Mouse (Mus musculus): Measurements from ENCODE around the gene Tkfc. TPM values are rescaled to one million over a fixed set of nuclear protein-coding genes. Genes with fewer than 3 reads are reported as not detected.

Gene Tkfc
- polyA plus RNA-seq, 1 experiment from 2014 or later = 25.4 TPM

DNA sequence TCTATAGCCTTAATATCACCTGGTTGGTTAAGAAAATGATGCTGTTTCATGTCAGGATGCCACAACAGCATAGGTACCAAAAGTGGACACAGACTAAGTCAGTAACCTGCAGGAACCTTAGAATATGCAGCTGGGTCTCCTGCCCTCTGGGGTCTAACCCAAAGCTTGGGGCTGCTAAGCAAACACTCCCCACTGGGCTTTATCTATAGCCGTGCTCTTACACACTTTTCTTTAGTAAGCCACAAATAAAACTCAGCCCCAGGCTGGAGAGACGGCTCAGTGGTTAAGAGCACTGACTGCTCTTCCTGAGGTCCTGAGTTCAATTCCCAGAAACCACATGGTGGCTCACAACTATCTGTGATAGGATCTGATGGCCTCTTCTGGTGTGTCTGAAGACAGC is 48.5 kb downstream of the Tkfc start:
- 69% methylated on average over 2 of the region's 2 CpGs for WGBS
- H3K36me3 ChIP-seq (ENCODE audit: control insufficient read depth, insufficient read depth, low read length) = peaks cover 6% of the 10 kb centered on the region
- H3K9me3 ChIP-seq (replicated peaks; ENCODE audit: control insufficient read depth, low read length, poor library complexity, severe bottlenecking) = no peaks in the 10 kb centered on the region
- H3K4me1 ChIP-seq (ENCODE audit: control insufficient read depth, insufficient read depth, low read length) = peaks cover 19% of the 10 kb centered on the region
- no peak overlapping the region for H3K4me2 ChIP-seq (ENCODE audit: low read length)
- no peak for ATAC-seq
- no peak overlapping the region for H3K27ac ChIP-seq (ENCODE audit: low read length)
- no peak overlapping the region for H3K4me3 ChIP-seq (ENCODE audit: low read depth, low read length)
- no peaks in the 10 kb centered on the region for H3K27me3 ChIP-seq (ENCODE audit: control insufficient read depth, insufficient read depth, low read depth, low read length)
- no peak overlapping the region for H3K9ac ChIP-seq (ENCODE audit: low read depth, low read length)

DNA sequence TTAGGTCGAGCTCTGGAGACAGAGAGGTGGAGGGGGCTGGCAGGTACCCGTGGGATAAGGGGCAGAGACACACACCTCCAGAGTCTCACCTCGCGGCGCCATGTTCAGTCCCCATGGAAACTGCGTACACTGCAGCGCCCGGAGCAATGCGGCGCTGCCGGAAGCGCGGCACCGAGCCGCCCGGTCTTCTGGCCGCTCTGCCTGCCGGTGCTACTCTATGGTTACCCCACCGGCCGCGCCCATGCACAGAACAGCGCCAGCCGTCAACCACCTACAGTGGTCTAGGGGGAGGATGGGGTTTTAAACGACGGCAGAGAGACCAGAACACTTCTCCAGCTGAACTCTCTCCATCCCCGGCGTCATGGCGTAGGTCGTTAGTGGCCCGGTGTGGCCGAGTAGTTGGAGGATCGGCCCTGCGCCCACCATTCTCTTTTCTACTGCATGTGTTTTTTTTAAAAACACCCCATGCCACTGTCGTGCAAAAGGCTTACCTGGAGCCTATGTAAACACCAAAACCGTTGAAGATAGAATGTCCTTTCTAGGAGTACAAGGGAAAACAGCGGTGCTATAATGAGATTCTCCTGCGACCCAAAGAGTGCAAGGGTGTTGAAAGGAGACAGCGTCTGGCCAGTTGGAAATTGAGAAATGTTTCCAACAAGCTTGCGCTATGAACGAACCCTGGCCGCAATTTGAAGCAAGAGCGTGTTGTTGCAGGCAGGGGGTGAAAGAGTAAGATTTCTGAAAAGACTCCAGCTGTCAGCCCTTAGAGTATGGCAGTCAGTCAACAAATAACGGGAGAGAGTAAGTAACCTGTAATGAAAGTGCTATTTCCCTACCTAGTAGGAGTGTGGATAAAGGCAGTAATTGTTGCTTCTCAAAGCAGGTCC is 49.6 kb downstream of the Tkfc start, which contains the start of gene Tmem216:
Gene Tmem216 (minus strand): TSS at position 615 of the 887 bp plus-strand sequence.
- WGBS = 1% methylated on average over 42 of the region's 43 CpGs
- Histone ChIP-seq H3K4me2 (ENCODE audit: low read length) (peak within 1 kb of the TSS; percentile 88), H3K27me3 (ENCODE audit: control insufficient read depth, insufficient read depth, low read depth, low read length) (no peaks in the 10 kb centered on the region), H3K4me3 (ENCODE audit: low read depth, low read length) (peak within 1 kb of the TSS; percentile 51), H3K9me3 (replicated peaks; ENCODE audit: control insufficient read depth, low read length, poor library complexity, severe bottlenecking) (no peaks in the 10 kb centered on the region), H3K9ac (ENCODE audit: low read depth, low read length) (peak within 1 kb of the TSS; percentile 79), H3K4me1 (ENCODE audit: control insufficient read depth, insufficient read depth, low read length) (peaks cover 19% of the 10 kb centered on the region), H3K27ac (ENCODE audit: low read length) (peak within 1 kb of the TSS; percentile 94), H3K36me3 (ENCODE audit: control insufficient read depth, insufficient read depth, low read length) (peaks cover 15% of the 10 kb centered on the region)
- ATAC-seq = peak; percentile 99

DNA sequence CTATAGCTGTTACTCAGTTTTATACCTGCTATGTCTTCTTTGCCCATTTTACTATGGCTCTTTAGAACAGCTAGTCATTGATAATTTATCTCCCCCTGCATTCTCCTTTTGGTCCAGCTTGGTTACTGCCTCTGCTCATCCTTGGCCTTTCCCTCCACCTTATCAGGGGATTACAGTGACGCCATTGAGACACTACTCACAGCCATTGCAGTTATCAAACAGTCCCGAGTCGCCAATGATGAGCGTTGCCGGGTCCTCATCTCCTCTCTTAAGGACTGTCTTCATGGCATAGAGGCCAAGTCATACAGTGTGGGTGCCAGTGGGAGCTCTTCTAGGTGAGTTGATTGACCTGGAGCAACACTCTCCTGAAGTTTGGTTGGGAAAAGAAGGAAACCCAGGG is 66.0 kb downstream of the Tkfc start:
- no peaks in the 10 kb centered on the region for H3K9me3 ChIP-seq (replicated peaks; ENCODE audit: control insufficient read depth, low read length, poor library complexity, severe bottlenecking)
- ATAC-seq = no peak
- H3K36me3 ChIP-seq (ENCODE audit: control insufficient read depth, insufficient read depth, low read length) = peaks cover 53% of the 10 kb centered on the region
- H3K4me2 ChIP-seq (ENCODE audit: low read length) = no peak overlapping the region
- 97% methylated on average over 5 of the region's 5 CpGs for WGBS
- no peak overlapping the region for H3K9ac ChIP-seq (ENCODE audit: low read depth, low read length)
- no peak overlapping the region for H3K4me3 ChIP-seq (ENCODE audit: low read depth, low read length)
- no peaks in the 10 kb centered on the region for H3K4me1 ChIP-seq (ENCODE audit: control insufficient read depth, insufficient read depth, low read length)
- no peak overlapping the region for H3K27ac ChIP-seq (ENCODE audit: low read length)
- no peaks in the 10 kb centered on the region for H3K27me3 ChIP-seq (ENCODE audit: control insufficient read depth, insufficient read depth, low read depth, low read length)

Other genes with a start within 250 kb of the Tkfc start
- 13.6 and 15.5 TPM in 2 replicates for gene Syt7, start 216.6 kb downstream of the Tkfc start, polyA plus RNA-seq (2015; fragmentation: Nextera tagmentation; extraction: Ambion mirVana)
- 1.9 and 2.0 TPM in 2 replicates for gene Lrrc10b, start 148.2 kb downstream of the Tkfc start, polyA plus RNA-seq (2015; fragmentation: Nextera tagmentation; extraction: Ambion mirVana)
- 3.6 and 5.9 TPM in 2 replicates for gene Ppp1r32, start 122.7 kb downstream of the Tkfc start, polyA plus RNA-seq (2015; fragmentation: Nextera tagmentation; extraction: Ambion mirVana)
- 55.9 and 56.0 TPM in 2 replicates for gene Cpsf7, start 80.4 kb downstream of the Tkfc start, polyA plus RNA-seq (2015; fragmentation: Nextera tagmentation; extraction: Ambion mirVana)
- gene Sdhaf2, start 79.5 kb downstream of the Tkfc start, polyA plus RNA-seq (2015; fragmentation: Nextera tagmentation; extraction: Ambion mirVana) = 60.2 and 62.7 TPM in 2 replicates
- 52.0 and 52.3 TPM in 2 replicates for gene Tmem216, start 49.4 kb downstream of the Tkfc start, polyA plus RNA-seq (2015; fragmentation: Nextera tagmentation; extraction: Ambion mirVana)
- 24.5 and 26.4 TPM in 2 replicates for gene Cyb561a3, start 28.5 kb downstream of the Tkfc start, polyA plus RNA-seq (2015; fragmentation: Nextera tagmentation; extraction: Ambion mirVana)
- 37.8 TPM in 2 replicates for gene Tmem138, start 28.3 kb downstream of the Tkfc start, polyA plus RNA-seq (2015; fragmentation: Nextera tagmentation; extraction: Ambion mirVana)
- gene Ddb1, start 327 bp downstream of the Tkfc start, polyA plus RNA-seq (2015; fragmentation: Nextera tagmentation; extraction: Ambion mirVana) = 218 and 234 TPM in 2 replicates
- gene Vwce, start 28.6 kb upstream of the Tkfc start, polyA plus RNA-seq (2015; fragmentation: Nextera tagmentation; extraction: Ambion mirVana) = 1.1 and 2.0 TPM in 2 replicates
- gene Pga5, start 72.4 kb upstream of the Tkfc start, polyA plus RNA-seq (2015; fragmentation: Nextera tagmentation; extraction: Ambion mirVana) = not detected in 2 replicates
- 28.6 and 31.2 TPM in 2 replicates for gene Vps37c, start 83.1 kb upstream of the Tkfc start, polyA plus RNA-seq (2015; fragmentation: Nextera tagmentation; extraction: Ambion mirVana)
- gene Cd5, start 133.3 kb upstream of the Tkfc start, polyA plus RNA-seq (2015; fragmentation: Nextera tagmentation; extraction: Ambion mirVana) = 0.48 and 0.78 TPM in 2 replicates
- gene Cd6, start 224.4 kb upstream of the Tkfc start, polyA plus RNA-seq (2015; fragmentation: Nextera tagmentation; extraction: Ambion mirVana) = 0.06 TPM in 1 of 2 replicates, not detected in the other
- 0.27 and 0.30 TPM in 2 replicates for gene Slc15a3, start 234.1 kb upstream of the Tkfc start, polyA plus RNA-seq (2015; fragmentation: Nextera tagmentation; extraction: Ambion mirVana)